Mouse (Mus musculus) neural tube, embryonic 11.5 days (tissue): ENCODE measurements at regions not wholly inside any gene's neighbourhood (a gene's known extent, or its start where the extent isn't known, plus 50 kb on each side); places are given as distances from the start of the nearest gene placed in this dataset.

Experiments used
- ATAC-seq: fragments of 200-750 bp; cut with Nextera tagmentation; 2 replicates; pipeline ENCODE4 v1.8.0; 2017; ENCODE audit warnings: moderate number of reproducible peaks, mild to moderate bottlenecking, moderate TSS enrichment, moderate library complexity; ENCODE audit not compliant: insufficient read depth, low FRiP score, low TSS enrichment
- DNase-seq: peaks from one replicate; pipeline ENCODE4 v3.0.0-alpha.2; 2015; ENCODE audit warnings: low spot score
- H3K27ac ChIP-seq: fragments of 300-500 bp; sonication (generic); 2 replicates; pipeline ENCODE4 v1.5.1; 2014; ENCODE audit warnings: low read depth, mild to moderate bottlenecking, low read length
- H3K27me3 ChIP-seq: fragments of 300-500 bp; sonication (generic); 2 replicates; pipeline ENCODE4 v1.6.1; 2014; ENCODE audit warnings: mild to moderate bottlenecking, low read length, mixed read lengths; ENCODE audit not compliant: control insufficient read depth, insufficient read depth
- H3K36me3 ChIP-seq: fragments of 300-500 bp; sonication (generic); 2 replicates; pipeline ENCODE4 v1.6.1; 2014; ENCODE audit warnings: mild to moderate bottlenecking, low read length, moderate library complexity, mixed read lengths; ENCODE audit not compliant: control insufficient read depth, insufficient read depth
- H3K4me1 ChIP-seq: fragments of 300-500 bp; sonication (generic); 2 replicates; pipeline ENCODE4 v1.6.1; 2014; ENCODE audit warnings: low read length, mixed read lengths; ENCODE audit not compliant: control insufficient read depth, insufficient read depth
- H3K4me2 ChIP-seq: fragments of 300-500 bp; sonication (generic); 2 replicates; pipeline ENCODE4 v1.6.1; 2014; ENCODE audit warnings: low read depth, mild to moderate bottlenecking, moderate library complexity
- H3K4me3 ChIP-seq: fragments of 300-500 bp; sonication (generic); 2 replicates; pipeline ENCODE4 v1.5.1; 2014; ENCODE audit warnings: low read depth, low read length
- H3K9ac ChIP-seq: fragments of 300-500 bp; sonication (generic); 2 replicates; pipeline ENCODE4 v1.6.1; 2014; ENCODE audit warnings: mild to moderate bottlenecking, low read length
- H3K9me3 ChIP-seq: fragments of 300-500 bp; sonication (generic); 2 replicates; pipeline ENCODE4 v1.6.1; 2016; ENCODE audit warnings: low read length; ENCODE audit not compliant: control insufficient read depth
- WGBS: fragments of 180-500 bp; shearing (Covaris S2); extraction: QIAGEN DNeasy Blood & Tissue Kit; methylation state at CpG from one replicate; pipeline ENCODE4 v1.1.7; 2014; 5-methylcytosine and 5-hydroxymethylcytosine counted together

DNA sequence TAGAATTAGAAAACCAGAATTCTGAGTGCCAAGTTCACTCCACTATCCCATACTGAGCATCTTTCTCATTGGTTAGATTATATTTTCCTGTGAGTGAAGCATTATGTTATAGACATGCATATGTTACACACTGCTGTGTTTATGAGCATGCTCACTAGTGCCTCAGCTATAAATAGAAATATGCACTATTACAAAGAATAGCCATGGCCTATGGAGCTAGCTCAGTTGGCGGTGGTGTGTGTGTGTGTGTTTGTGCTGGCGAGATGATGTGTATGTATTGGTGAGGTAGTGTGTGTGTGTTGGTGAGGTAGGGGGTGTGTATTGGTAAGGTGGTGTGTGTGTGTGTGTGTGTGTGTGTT, 106.2 kb downstream of the Sec31a start:
- no peaks in the 10 kb centered on the region for H3K27me3 ChIP-seq
- ATAC-seq (no peak), DNase-seq (no peak)

DNA sequence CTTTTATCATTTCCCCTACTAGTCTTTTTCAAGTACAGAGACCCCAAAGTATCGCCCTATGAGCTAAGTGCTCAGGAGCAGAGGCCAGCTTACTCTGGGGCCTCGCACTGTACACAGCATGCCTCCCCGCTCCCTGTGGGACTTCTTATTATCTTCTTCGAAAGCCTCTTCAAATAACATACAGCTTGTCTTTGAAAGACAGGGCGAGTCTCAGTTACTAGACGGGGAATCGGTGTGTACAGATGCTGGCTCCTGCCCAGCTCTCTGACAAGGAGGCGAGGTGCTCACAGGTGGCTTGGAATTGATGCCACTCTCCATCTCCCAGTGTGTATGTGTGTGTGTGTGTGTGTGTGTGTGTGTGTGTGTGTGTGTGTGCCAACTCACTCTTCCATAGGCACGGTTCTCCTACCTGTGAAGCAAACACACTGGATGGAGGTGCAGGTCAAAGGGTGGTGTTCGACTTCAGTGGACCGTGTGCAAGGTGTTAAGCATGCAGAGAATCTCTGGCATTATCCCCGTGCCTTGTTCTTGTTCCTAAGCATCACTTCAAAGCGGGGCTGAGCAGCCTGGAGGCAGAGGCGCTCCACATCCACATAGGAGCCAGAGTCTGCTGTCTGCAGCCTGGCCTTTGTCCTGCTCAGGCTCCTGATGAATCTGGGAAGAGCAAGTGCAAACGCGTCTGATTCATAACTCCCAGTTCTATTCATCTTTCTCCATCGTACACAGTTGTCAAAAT, 106.8 kb downstream of the Sec31a start:
- no peak overlapping the region for H3K4me2 ChIP-seq
- ATAC-seq, result no peak
- no peaks in the 10 kb centered on the region for H3K4me1 ChIP-seq
- H3K27me3 ChIP-seq, result no peaks in the 10 kb centered on the region
- no peak overlapping the region for H3K9ac ChIP-seq
- no peak overlapping the region for H3K4me3 ChIP-seq
- WGBS, result 80% methylated on average over 17 of the region's 17 CpGs
- H3K27ac ChIP-seq, result no peak overlapping the region
- no peaks in the 10 kb centered on the region for H3K36me3 ChIP-seq
- no peaks in the 10 kb centered on the region for H3K9me3 ChIP-seq
- DNase-seq, result no peak

More for the DNA sequence above, 106.2 kb downstream of the Sec31a start:
- H3K36me3 ChIP-seq, result no peaks in the 10 kb centered on the region
- H3K4me1 ChIP-seq, result no peaks in the 10 kb centered on the region
- no peak overlapping the region for H3K9ac ChIP-seq
- H3K4me3 ChIP-seq, result no peak overlapping the region
- H3K9me3 ChIP-seq, result no peaks in the 10 kb centered on the region
- no peak overlapping the region for H3K27ac ChIP-seq
- 92% methylated on average over 2 of the region's 2 CpGs for WGBS
- no peak overlapping the region for H3K4me2 ChIP-seq

DNA sequence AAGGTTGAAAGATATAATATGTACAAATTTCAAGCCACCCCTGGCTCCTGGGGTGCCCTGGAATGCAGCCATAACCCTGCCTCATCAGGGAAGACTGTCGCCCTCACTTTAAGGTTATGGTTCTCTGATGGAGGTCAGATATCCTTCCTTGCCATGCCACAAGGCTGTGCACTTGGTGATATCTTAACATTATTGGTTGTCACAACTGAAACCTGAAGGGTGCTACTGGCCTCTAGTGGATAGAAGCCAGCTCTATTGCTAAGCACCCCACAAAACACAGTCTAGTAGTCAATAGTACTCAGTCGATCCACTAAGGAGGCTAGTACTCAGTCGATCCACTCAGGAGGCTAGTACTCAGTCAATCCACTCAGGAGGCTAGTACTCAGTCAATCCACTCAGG, 111.6 kb downstream of the Sec31a start:
- DNase-seq, result no peak
- ATAC-seq, result no peak
- 85% methylated on average over 3 of the region's 3 CpGs for WGBS

DNA sequence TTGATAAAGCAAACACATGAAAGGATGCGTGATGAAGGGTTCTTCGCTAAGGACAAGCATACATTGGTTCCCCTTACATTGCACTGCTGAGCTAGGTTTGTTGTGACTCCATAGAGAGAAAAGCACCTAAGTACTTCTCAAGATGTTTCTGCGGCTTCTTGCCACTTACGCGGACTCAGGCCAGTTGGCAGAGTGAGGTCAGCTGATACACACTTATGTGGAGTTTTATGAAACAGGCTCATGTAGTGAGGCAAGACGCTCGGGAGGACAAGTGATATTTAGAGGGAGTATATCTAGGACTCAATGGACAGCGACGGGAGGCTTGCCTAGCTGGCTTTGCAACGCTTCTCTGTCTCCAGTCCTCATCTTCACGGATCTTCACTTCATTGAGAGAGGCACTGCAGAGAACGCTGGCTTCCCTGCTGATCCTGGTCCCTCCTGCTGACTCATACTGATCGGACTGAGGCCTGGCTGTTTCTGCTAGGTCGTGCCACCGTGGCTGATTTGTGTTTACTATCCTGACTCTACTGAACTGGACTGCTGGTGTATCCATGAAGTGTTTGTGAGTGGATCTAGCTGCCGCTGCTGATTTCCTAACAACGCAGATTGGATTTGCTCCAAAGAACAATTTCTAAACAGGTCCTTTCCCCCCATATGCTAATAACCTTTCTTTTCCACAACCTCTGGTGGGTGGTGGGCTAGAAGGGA, 113.8 kb downstream of the Sec31a start:
- WGBS, result 77% methylated on average over 17 of the region's 17 CpGs
- DNase-seq (no peak), ATAC-seq (no peak)
- H3K9ac ChIP-seq, result no peak overlapping the region
- no peaks in the 10 kb centered on the region for H3K9me3 ChIP-seq
- no peaks in the 10 kb centered on the region for H3K36me3 ChIP-seq
- H3K27me3 ChIP-seq, result no peaks in the 10 kb centered on the region
- H3K4me2 ChIP-seq, result no peak overlapping the region
- no peak overlapping the region for H3K4me3 ChIP-seq
- no peak overlapping the region for H3K27ac ChIP-seq
- no peaks in the 10 kb centered on the region for H3K4me1 ChIP-seq

More for the DNA sequence above, 111.6 kb downstream of the Sec31a start:
- no peaks in the 10 kb centered on the region for H3K27me3 ChIP-seq
- no peak overlapping the region for H3K4me2 ChIP-seq
- no peaks in the 10 kb centered on the region for H3K36me3 ChIP-seq
- H3K9me3 ChIP-seq, result no peaks in the 10 kb centered on the region
- no peak overlapping the region for H3K9ac ChIP-seq
- no peak overlapping the region for H3K27ac ChIP-seq
- H3K4me3 ChIP-seq, result no peak overlapping the region
- H3K4me1 ChIP-seq, result no peaks in the 10 kb centered on the region

DNA sequence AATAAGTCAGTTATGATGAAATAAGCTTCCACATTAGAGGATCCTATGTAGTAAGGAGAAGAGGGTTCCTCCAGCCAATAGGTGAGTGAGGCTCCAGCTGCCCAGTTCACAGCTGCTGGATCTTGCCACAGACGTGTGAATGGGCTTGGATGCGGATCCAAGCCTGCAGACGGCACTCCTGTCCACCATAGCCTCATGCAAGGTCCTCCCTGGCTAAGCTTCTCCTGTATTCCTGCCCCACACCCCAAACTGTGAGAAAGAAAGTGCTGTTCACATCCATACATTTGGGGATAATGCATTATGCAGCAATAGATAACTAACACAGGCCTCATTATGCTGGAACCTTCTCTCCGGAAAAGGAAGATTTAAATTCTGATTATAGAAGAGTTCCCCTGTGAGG, 116.9 kb downstream of the Sec31a start:
- Histone ChIP-seq H3K4me1 (no peaks in the 10 kb centered on the region), H3K36me3 (no peaks in the 10 kb centered on the region), H3K27ac (no peak overlapping the region), H3K4me2 (no peak overlapping the region), H3K27me3 (no peaks in the 10 kb centered on the region), H3K9ac (no peak overlapping the region), H3K9me3 (no peaks in the 10 kb centered on the region), H3K4me3 (no peak overlapping the region)
- ATAC-seq, result no peak
- 93% methylated on average over 4 of the region's 4 CpGs for WGBS
- no peak for DNase-seq

DNA sequence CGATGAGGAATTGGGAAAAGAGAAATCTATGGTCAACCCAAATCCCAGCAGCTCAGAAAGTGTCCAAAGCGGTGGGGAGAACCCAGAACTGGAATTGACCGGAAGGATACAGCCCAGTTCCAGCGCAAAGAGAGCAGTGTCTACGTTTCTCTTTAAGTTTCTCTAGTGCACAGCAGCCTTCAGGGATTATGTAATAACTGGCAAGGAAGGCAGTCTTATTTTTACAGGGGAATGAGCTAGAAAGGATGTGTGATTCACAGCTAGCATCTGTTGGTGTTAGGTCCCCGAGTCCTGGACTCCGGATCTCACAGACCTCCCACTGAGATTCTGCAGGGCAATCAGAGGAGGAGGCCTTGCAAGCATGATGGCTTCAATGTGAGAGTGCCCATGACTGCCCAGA, 121.8 kb downstream of the Sec31a start:
- no peaks in the 10 kb centered on the region for H3K36me3 ChIP-seq
- H3K9ac ChIP-seq, result no peak overlapping the region
- no peak for DNase-seq
- H3K4me3 ChIP-seq, result no peak overlapping the region
- no peaks in the 10 kb centered on the region for H3K27me3 ChIP-seq
- H3K4me1 ChIP-seq, result no peaks in the 10 kb centered on the region
- no peak for ATAC-seq
- no peak overlapping the region for H3K4me2 ChIP-seq
- no peaks in the 10 kb centered on the region for H3K9me3 ChIP-seq
- 82% methylated on average over 7 of the region's 7 CpGs for WGBS
- H3K27ac ChIP-seq, result no peak overlapping the region

DNA sequence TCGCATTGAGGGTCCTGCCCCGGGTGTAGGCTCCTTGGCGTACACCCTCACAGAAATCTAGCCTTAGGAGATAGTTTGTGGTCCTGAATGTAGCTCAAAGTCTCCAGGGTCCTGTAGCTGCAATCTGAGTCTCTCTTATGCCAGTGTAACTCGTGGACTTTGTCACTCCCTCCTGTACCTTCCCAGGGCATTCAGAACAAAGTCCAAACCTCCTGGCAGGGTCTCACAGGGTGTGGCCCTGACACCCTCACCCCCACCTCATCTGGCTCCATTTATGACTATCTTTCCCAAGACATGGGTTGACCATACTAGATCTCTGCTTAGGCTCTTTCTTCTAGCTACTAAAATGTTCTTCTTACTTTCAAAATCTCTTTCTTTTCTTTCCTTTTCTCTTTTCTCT, 120.6 kb upstream of the Tmem150c start:
- ATAC-seq, result no peak
- Histone ChIP-seq H3K9me3 (no peaks in the 10 kb centered on the region), H3K4me3 (no peak overlapping the region), H3K36me3 (no peaks in the 10 kb centered on the region), H3K4me2 (no peak overlapping the region), H3K9ac (no peak overlapping the region), H3K27ac (no peak overlapping the region), H3K4me1 (no peaks in the 10 kb centered on the region), H3K27me3 (no peaks in the 10 kb centered on the region)
- no peak for DNase-seq
- WGBS, result 89% methylated on average over 4 of the region's 4 CpGs

DNA sequence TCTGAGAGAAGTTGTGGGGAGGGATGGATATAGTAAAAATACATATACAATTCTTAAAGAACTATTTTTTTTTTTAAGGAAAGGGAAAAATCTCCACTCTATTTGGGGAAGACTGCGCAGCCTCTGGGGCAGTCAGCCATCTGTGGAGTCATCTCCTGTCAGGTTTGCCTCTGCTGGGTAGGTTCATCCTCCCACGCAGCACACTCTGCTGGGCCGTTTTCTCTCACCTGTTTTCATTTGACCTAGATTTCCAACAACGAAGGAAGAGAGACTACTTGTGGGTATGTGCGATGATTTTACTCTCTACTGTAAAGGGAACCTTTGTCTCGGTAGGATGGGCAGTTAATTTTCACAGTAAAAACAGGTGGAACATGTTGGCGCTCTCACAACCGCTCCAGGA, 119.9 kb upstream of the Tmem150c start:
- Histone ChIP-seq H3K36me3 (no peaks in the 10 kb centered on the region), H3K27ac (no peak overlapping the region), H3K9ac (no peak overlapping the region), H3K4me1 (no peaks in the 10 kb centered on the region), H3K4me3 (no peak overlapping the region), H3K27me3 (no peaks in the 10 kb centered on the region), H3K4me2 (no peak overlapping the region), H3K9me3 (no peaks in the 10 kb centered on the region)
- 90% methylated on average over 8 of the region's 8 CpGs for WGBS
- DNase-seq, result no peak
- no peak for ATAC-seq

DNA sequence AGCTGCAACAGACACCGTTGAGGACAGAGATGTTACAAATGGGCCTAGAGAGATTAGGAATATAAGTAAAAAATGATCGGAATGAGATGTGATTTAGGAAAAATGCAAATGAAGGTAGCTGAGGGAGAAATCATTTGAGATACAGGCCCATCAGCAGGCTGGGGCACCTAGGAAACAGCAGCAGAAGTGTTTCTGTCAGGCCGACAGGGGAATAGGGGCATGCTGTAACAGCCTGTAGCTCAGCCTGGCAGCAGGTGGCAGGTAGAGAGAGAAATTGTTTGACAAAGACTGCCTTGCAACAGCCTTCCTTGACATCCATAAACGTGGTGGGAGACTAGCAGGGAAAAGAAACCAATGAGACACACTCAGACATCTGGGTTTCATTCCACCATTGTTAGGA, 115.1 kb upstream of the Tmem150c start:
- ATAC-seq (no peak), DNase-seq (no peak)
- H3K36me3 ChIP-seq, result no peaks in the 10 kb centered on the region
- no peak overlapping the region for H3K27ac ChIP-seq
- WGBS, result 72% methylated on average over 4 of the region's 4 CpGs
- no peak overlapping the region for H3K9ac ChIP-seq
- H3K9me3 ChIP-seq, result no peaks in the 10 kb centered on the region
- no peaks in the 10 kb centered on the region for H3K27me3 ChIP-seq
- no peak overlapping the region for H3K4me3 ChIP-seq
- H3K4me1 ChIP-seq, result no peaks in the 10 kb centered on the region
- H3K4me2 ChIP-seq, result no peak overlapping the region
